Mouse (Mus musculus) kidney, adult 2 months (tissue): ENCODE measurements around the gene Hist1h2ac.

ENCODE experiments used
- CTCF ChIP-seq: fragments of 200-500 bp; conservative IDR thresholded peaks from 2 replicates; pipeline ENCODE4 v1.5.1; 2011; ENCODE audit warnings: low read depth, mild to moderate bottlenecking, control low read depth, low read length, moderate library complexity, mixed read lengths; ENCODE audit not compliant: insufficient read depth, insufficient read length
- POLR2A ChIP-seq: fragments of 200-500 bp; IDR thresholded peaks from one replicate; pipeline ENCODE4 v1.6.1; 2011; ENCODE audit warnings: low read depth, low read length, control low read depth

- 0 out of 2 replicates have a peak, but pooled peaks have one; percentile 19 for TF ChIP-seq CTCF
- peak; percentile 99 for TF ChIP-seq POLR2A
These were observed 14.5 kb upstream of the Hist1h2ac start, which contains the start of gene Hist1h4c for GRCm38 (mm10) chr13:23698300-23698693.
